Mouse (Mus musculus): ENCODE results near the gene Serpina3n.

DNA sequence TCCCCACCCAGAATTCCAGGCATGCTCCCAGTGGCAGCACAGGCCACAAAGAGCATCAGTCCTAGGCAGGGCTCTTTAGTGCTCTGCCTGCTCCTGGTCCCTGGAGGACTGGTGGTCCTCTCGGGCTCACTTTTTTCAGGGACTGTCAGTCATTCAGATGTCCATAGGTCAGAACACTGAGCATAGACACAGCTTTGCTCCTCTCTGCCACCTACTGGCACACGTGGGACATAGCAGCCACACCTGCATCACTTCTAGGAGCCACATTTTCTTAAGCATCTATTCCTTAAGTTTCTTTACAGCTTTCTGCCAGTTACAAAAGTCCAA, 12.6 kb downstream of the Serpina3n start:
- TF ChIP-seq CTCF (IDR thresholded peaks at IDR 0.05; ENCODE audit: borderline replicate concordance, insufficient read depth, low read depth, low read length): peak; percentile 41; the same call in 1 of the 2 replicates
- TF ChIP-seq POLR2A (IDR thresholded peaks at IDR 0.05; ENCODE audit: borderline replicate concordance, insufficient read depth, low read length): no peak

Measured in cerebellum, adult 2 months (tissue).